In genomic region chr6:108456231-108457062, GRCm38 (mm10) we compare ENCODE assay signal across 8 mouse cellular contexts.
DNase-seq lines count a peak whose midpoint lies in the region; ATAC-seq lines count a peak whose summit lies in the region.

No protein-coding gene starts in this region.

- no peak overlapping the region for H3K9ac ChIP-seq in embryonic facial prominence, embryonic 15.5 days
- H3K9ac ChIP-seq in heart, embryonic 16.5 days (ENCODE audit: low read length): peak overlapping the region; percentile 68
- H3K9ac ChIP-seq in liver, embryonic 16.5 days (ENCODE audit: low read depth, low read length): no peak overlapping the region

- WGBS in embryonic facial prominence, embryonic 15.5 days: 12% methylated on average over 18 of the region's 18 CpGs
- WGBS in heart, embryonic 16.5 days: 18% methylated on average over 18 of the region's 18 CpGs
- 52% methylated on average over 18 of the region's 18 CpGs for WGBS in liver, embryonic 16.5 days (ENCODE audit: insufficient replicate concordance)

- no peaks in the 10 kb centered on the region for H3K27me3 ChIP-seq in embryonic facial prominence, embryonic 15.5 days
- no peaks in the 10 kb centered on the region for H3K27me3 ChIP-seq in heart, embryonic 16.5 days (ENCODE audit: control insufficient read depth, insufficient read depth, low read length)
- no peaks in the 10 kb centered on the region for H3K27me3 ChIP-seq in liver, embryonic 16.5 days (ENCODE audit: control insufficient read depth, insufficient read depth, low read depth, low read length)

- peak; percentile 35; the same call in 1 of the 2 replicates for ATAC-seq in embryonic facial prominence, embryonic 15.5 days (ENCODE audit: insufficient number of reproducible peaks, low FRiP score, low TSS enrichment, low read depth)
- ATAC-seq in heart, embryonic 16.5 days (replicated peaks; ENCODE audit: extremely low read depth, insufficient read depth, low FRiP score): peak; percentile 65
- ATAC-seq in liver, embryonic 16.5 days (ENCODE audit: low read depth): peak; percentile 22; the same call in 1 of the 2 replicates

- peak; percentile 54 for DNase-seq in gastrocnemius, adult 18-20 months (ENCODE audit: low spot score)
- DNase-seq in gastrocnemius, postnatal 14 days: no peak
- peak; percentile 62 for DNase-seq in kidney, postnatal 14 days
- peak; percentile 70 to 80 for DNase-seq in right cerebral cortex, postnatal 10 days (ENCODE audit: low spot score in 2 of 2)
- DNase-seq in thymus, postnatal 25 days: no peak

- H3K4me2 ChIP-seq in embryonic facial prominence, embryonic 15.5 days (replicated peaks): peak overlapping the region; percentile 24
- H3K4me2 ChIP-seq in heart, embryonic 16.5 days (ENCODE audit: low read depth, low read length): peak overlapping the region; percentile 64
- 0 out of 2 replicates have a peak overlapping the region, but pooled peaks have one; percentile 4 for H3K4me2 ChIP-seq in liver, embryonic 16.5 days (ENCODE audit: low read depth, low read length)

- H3K4me3 ChIP-seq in embryonic facial prominence, embryonic 15.5 days (replicated peaks): no peak overlapping the region; the same call in 1 of the 2 replicates
- peak overlapping the region; percentile 35 for H3K4me3 ChIP-seq in heart, embryonic 16.5 days (ENCODE audit: low read length)
- H3K4me3 ChIP-seq in liver, embryonic 16.5 days (ENCODE audit: low read depth, low read length): no peak overlapping the region

- H3K36me3 ChIP-seq in embryonic facial prominence, embryonic 15.5 days: no peaks in the 10 kb centered on the region
- H3K36me3 ChIP-seq in heart, embryonic 16.5 days (ENCODE audit: control insufficient read depth, insufficient read depth): no peaks in the 10 kb centered on the region
- no peaks in the 10 kb centered on the region for H3K36me3 ChIP-seq in liver, embryonic 16.5 days (ENCODE audit: control insufficient read depth, insufficient read depth)

- no peaks in the 10 kb centered on the region for H3K9me3 ChIP-seq in embryonic facial prominence, embryonic 15.5 days (replicated peaks)
- H3K9me3 ChIP-seq in heart, embryonic 16.5 days (replicated peaks; ENCODE audit: control insufficient read depth, low read length): no peaks in the 10 kb centered on the region
- no peaks in the 10 kb centered on the region for H3K9me3 ChIP-seq in liver, embryonic 16.5 days (replicated peaks; ENCODE audit: control insufficient read depth, low read length)

- peaks cover 31% of the 10 kb centered on the region for H3K4me1 ChIP-seq in embryonic facial prominence, embryonic 15.5 days
- H3K4me1 ChIP-seq in heart, embryonic 16.5 days (ENCODE audit: control insufficient read depth, insufficient read depth, low read length): peaks cover 30% of the 10 kb centered on the region
- H3K4me1 ChIP-seq in liver, embryonic 16.5 days (ENCODE audit: control insufficient read depth, low read depth, low read length): peaks cover 12% of the 10 kb centered on the region

- intact Hi-C loops in gastrocnemius, postnatal 14 days (cut with DNase I; ENCODE audit: low total_unique reads): no loop called here

- H3K27ac ChIP-seq in embryonic facial prominence, embryonic 15.5 days (replicated peaks): peak overlapping the region; percentile 85
- H3K27ac ChIP-seq in heart, embryonic 16.5 days (ENCODE audit: low read length): peak overlapping the region; percentile 88
- H3K27ac ChIP-seq in liver, embryonic 16.5 days (ENCODE audit: low read length): peak overlapping the region; percentile 17; the same call in 1 of the 2 replicates

Comparison
In these comparisons a context has a peak if more than half of its experiments do, and no peak if none do; other contexts are left out.
1. DNase-seq: peak in gastrocnemius, adult 18-20 months (single experiment), kidney, postnatal 14 days (single experiment) and right cerebral cortex, postnatal 10 days (2 of 2); none in gastrocnemius, postnatal 14 days (single experiment) and thymus, postnatal 25 days (single experiment).
2. H3K27ac ChIP-seq: peak in every context shown above with its lines; median percentile 88 in heart, embryonic 16.5 days; 85 in embryonic facial prominence, embryonic 15.5 days; 17 in liver, embryonic 16.5 days.
3. H3K4me2 ChIP-seq: peak in every context shown above with its lines; median percentile 64 in heart, embryonic 16.5 days; 24 in embryonic facial prominence, embryonic 15.5 days; 4 in liver, embryonic 16.5 days.
4. Peak in every context shown above with its lines, with median percentiles within 50 percentile points of each other: ATAC-seq.